Mouse (Mus musculus) heart, embryonic 11.5 days (tissue): Measurements from ENCODE around the gene Iars2. TPM values are rescaled to one million over a fixed set of nuclear protein-coding genes. Genes with fewer than 3 reads are reported as not detected.

ENCODE experiments used
- ATAC-seq: fragments of 200-750 bp; cut with Nextera tagmentation; replicated peaks from 2 replicates; pipeline ENCODE4 v1.8.0; 2017; ENCODE audit warnings: moderate library complexity; ENCODE audit not compliant: insufficient number of reproducible peaks, low FRiP score, low TSS enrichment
- H3K27ac ChIP-seq: fragments of 300-500 bp; sonication (generic); 2 replicates; pipeline ENCODE4 v1.5.1; 2014; ENCODE audit warnings: mild to moderate bottlenecking, low read depth, low read length
- H3K27me3 ChIP-seq: fragments of 300-500 bp; sonication (generic); 2 replicates; pipeline ENCODE4 v1.6.1; 2014; ENCODE audit warnings: mild to moderate bottlenecking, low read length, mixed read lengths; ENCODE audit not compliant: control insufficient read depth, insufficient read depth
- H3K36me3 ChIP-seq: fragments of 300-500 bp; sonication (generic); 2 replicates; pipeline ENCODE4 v1.6.1; 2014; ENCODE audit warnings: mild to moderate bottlenecking, low read length, moderate library complexity, mixed read lengths; ENCODE audit not compliant: control insufficient read depth, insufficient read depth
- H3K4me1 ChIP-seq: fragments of 300-500 bp; sonication (generic); 2 replicates; pipeline ENCODE4 v1.6.1; 2014; ENCODE audit warnings: low read length; ENCODE audit not compliant: control insufficient read depth, insufficient read depth
- H3K4me2 ChIP-seq: fragments of 300-500 bp; sonication (generic); 2 replicates; pipeline ENCODE4 v1.6.1; 2014; ENCODE audit warnings: mild to moderate bottlenecking, moderate library complexity
- H3K4me3 ChIP-seq: fragments of 300-500 bp; sonication (generic); 2 replicates; pipeline ENCODE4 v1.5.1; 2014; ENCODE audit warnings: low read depth, low read length
- H3K9ac ChIP-seq: fragments of 300-500 bp; sonication (generic); 2 replicates; pipeline ENCODE4 v1.6.1; 2014; ENCODE audit warnings: mild to moderate bottlenecking, low read depth, low read length, moderate library complexity
- H3K9me3 ChIP-seq: fragments of 300-500 bp; sonication (generic); replicated peaks from 2 replicates; pipeline ENCODE4 v1.6.1; 2016; ENCODE audit warnings: low read length; ENCODE audit not compliant: control insufficient read depth
- WGBS: fragments of 180-500 bp; shearing (Covaris S2); extraction: QIAGEN DNeasy Blood & Tissue Kit; methylation state at CpG from one replicate; pipeline ENCODE4 v1.1.7; 2014; ENCODE audit not compliant: insufficient replicate concordance; 5-methylcytosine and 5-hydroxymethylcytosine counted together
- polyA plus RNA-seq: library from polyadenylated mRNA; unstranded; fragments of >200 nt; fragmentation: Nextera tagmentation; extraction: Ambion mirVana; gene quantifications from 2 replicates; pipeline ENCODE4 v1.2.1, GENCODE M21; 2014

Gene Iars2
- 34.9 and 44.0 TPM in 2 replicates for polyA plus RNA-seq

GRCm38 (mm10) chr1:185328721-185329610 lies at the start of gene Iars2:
Iars2 (minus strand) TSS chr1:185329396.
- peak; percentile 91 for ATAC-seq
- Histone ChIP-seq H3K4me3 (peak within 1 kb of the TSS; percentile 86), H3K9me3 (no peaks in the 10 kb centered on the region), H3K9ac (peak within 1 kb of the TSS; percentile 88), H3K27ac (peak within 1 kb of the TSS; percentile 97), H3K36me3 (peaks cover 9% of the 10 kb centered on the region), H3K4me2 (peak within 1 kb of the TSS; percentile 65), H3K27me3 (no peaks in the 10 kb centered on the region), H3K4me1 (peaks cover 10% of the 10 kb centered on the region)
- WGBS: under 1% methylated on average over 76 of the region's 76 CpGs

DNA sequence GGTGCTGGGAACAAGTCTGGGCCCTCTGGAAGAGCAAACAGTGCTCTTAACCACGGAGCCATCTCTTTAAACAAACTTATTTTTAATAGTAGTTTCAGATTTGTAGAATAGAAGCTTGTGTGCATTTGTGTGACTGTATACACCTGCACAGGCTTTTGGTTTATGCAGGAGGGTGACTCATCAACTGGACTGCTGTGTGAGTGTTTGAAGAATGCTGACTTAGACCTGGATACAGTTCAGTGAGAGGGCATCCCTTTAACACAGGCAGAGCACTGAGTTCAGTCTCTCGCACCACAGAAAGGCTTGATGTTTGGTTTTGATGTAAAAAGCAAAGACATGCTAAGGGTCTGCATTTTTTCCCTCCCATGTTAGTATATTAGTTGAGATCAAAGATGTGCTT lies 48.2 kb upstream of the Iars2 start:
- H3K27ac ChIP-seq: no peak overlapping the region
- no peaks in the 10 kb centered on the region for H3K4me1 ChIP-seq
- no peak for ATAC-seq
- no peak overlapping the region for H3K9ac ChIP-seq
- H3K4me3 ChIP-seq: no peak overlapping the region
- no peak overlapping the region for H3K4me2 ChIP-seq
- H3K27me3 ChIP-seq: no peaks in the 10 kb centered on the region
- 89% methylated on average over 2 of the region's 2 CpGs for WGBS
- H3K36me3 ChIP-seq: peaks cover 32% of the 10 kb centered on the region
- no peaks in the 10 kb centered on the region for H3K9me3 ChIP-seq

DNA sequence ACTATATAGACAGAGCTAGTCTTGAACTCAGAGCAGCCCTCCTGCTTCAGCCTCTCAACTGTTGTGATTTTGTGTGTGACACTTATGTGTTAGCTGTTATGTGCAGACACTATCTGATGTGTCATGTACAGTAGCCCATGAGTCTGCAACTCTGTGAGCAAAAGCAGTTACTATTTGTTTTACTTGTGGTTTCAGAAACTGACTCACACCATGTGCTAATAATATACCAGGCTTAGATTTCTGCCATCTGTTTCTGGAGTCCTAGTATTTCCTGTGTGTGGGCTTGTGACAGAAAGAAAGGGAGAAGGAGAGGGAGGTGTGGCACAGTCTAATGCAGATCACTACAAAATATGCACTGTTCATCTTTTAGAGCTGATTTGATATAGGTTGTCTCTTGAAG lies 47.2 kb upstream of the Iars2 start:
- ATAC-seq: no peak
- Histone ChIP-seq H3K27ac (no peak overlapping the region), H3K4me1 (no peaks in the 10 kb centered on the region), H3K36me3 (peaks cover 26% of the 10 kb centered on the region), H3K27me3 (no peaks in the 10 kb centered on the region), H3K9ac (no peak overlapping the region), H3K9me3 (no peaks in the 10 kb centered on the region), H3K4me3 (no peak overlapping the region), H3K4me2 (no peak overlapping the region)

DNA sequence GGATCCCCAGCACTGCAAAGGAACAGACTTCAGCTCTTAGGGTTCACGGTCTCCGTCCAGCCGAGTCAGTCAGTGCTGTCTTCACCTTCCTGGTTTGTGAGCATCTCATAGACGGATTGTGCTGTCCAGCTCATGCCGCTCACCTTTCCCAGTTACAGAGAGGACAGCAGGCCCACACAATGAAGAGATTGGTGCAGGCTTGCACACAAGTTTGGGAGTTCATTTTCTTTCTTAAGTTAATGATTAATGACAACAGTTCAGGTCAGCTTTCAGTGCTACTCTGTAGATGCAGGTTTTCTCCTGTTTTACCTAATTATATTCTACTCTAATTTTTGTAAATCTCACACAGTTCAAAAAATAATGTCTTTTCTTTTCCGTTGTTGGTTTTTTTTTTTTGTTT lies 40.8 kb upstream of the Iars2 start:
- no peak for ATAC-seq
- Histone ChIP-seq H3K36me3 (peaks cover 18% of the 10 kb centered on the region), H3K4me3 (no peak overlapping the region), H3K9me3 (no peaks in the 10 kb centered on the region), H3K27me3 (no peaks in the 10 kb centered on the region), H3K4me2 (no peak overlapping the region), H3K4me1 (peaks cover 3% of the 10 kb centered on the region; the same call in 1 of the 2 replicates), H3K27ac (no peak overlapping the region), H3K9ac (no peak overlapping the region)
- WGBS: 93% methylated on average over 6 of the region's 6 CpGs

DNA sequence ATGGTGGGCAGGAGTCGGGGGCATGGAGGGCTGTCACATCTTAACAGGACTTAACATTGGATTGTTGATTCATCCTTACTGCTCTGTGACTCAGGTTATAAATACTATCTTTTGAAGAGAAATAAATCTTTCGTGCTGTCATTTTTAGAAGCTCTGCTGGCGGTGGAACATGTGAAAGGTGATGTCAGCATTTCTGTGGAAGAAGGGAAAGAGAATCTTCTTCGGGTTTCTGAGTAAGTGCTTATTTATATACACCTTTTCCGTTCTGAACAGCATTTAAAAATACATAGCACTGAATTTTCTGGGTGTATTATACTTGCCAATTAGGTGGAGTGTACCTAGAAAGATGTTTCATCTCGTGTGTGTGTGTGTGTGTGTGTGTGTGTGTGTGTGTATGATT lies 38.2 kb upstream of the Iars2 start:
- Histone ChIP-seq H3K9ac (no peak overlapping the region), H3K9me3 (no peaks in the 10 kb centered on the region), H3K4me3 (no peak overlapping the region), H3K27ac (no peak overlapping the region), H3K4me1 (peaks cover 13% of the 10 kb centered on the region), H3K27me3 (no peaks in the 10 kb centered on the region), H3K36me3 (peaks cover 12% of the 10 kb centered on the region), H3K4me2 (no peak overlapping the region)
- no peak for ATAC-seq
- WGBS: 87% methylated on average over 6 of the region's 6 CpGs

DNA sequence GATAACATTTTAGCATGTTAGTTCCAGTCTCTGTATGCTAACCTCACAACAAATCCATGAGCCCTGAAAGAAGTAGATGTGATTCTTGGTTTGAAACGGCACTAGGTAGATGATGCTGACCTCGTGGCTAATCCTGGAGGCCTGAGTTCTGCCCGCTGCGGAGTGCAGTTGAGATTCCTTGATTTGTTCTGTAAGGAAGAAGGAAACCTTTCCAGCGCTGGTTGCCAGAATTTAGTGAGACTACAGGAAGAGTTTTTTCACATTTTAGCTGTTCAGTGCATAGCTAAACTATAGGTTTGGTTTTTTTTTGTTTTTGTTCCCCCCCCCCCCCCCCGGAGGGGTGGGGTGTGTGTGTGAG lies 35.0 kb upstream of the Iars2 start:
- H3K36me3 ChIP-seq: no peaks in the 10 kb centered on the region
- WGBS: 37% methylated on average over 6 of the region's 6 CpGs
- H3K9me3 ChIP-seq: no peaks in the 10 kb centered on the region
- H3K4me2 ChIP-seq: peak overlapping the region; percentile 81
- H3K4me3 ChIP-seq: peak overlapping the region; percentile 98
- peaks cover 13% of the 10 kb centered on the region for H3K4me1 ChIP-seq
- H3K27me3 ChIP-seq: no peaks in the 10 kb centered on the region
- peak overlapping the region; percentile 96 for H3K9ac ChIP-seq
- ATAC-seq: no peak
- peak overlapping the region; percentile 93; the same call in 1 of the 2 replicates for H3K27ac ChIP-seq

DNA sequence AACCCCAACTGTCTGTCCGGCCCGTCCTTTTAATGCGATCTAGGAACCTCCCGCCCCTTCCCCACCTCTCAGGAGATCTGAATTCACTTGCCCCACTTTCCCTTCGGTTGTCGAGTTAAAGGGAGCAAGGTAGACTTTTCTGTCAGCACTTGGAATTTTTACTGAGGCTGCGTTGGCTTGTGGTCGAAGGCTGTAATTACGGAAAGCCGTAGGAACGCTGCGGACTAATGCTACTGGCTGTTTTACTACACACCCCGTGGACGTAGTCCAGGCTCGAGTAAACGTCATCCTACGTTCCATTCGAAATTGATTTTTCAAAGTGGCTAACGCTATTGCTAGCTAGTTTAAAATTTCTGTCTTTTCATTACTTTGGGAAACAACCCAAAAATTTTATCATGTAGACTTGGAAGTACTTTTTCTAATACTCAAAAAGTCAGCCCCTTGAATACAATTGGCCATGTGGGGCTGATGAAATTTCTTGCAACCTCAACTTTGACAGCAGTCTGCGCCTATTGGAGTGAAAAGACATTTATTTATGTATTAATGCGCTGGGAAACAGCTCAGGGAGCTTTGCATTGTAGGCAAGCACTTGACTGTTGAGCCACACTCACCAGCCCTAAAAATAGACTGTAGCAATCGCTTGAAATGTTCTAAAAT lies 34.5 kb upstream of the Iars2 start:
- peaks cover 13% of the 10 kb centered on the region for H3K4me1 ChIP-seq
- ATAC-seq: peak; percentile 59; the same call in 1 of the 2 replicates
- no peaks in the 10 kb centered on the region for H3K36me3 ChIP-seq
- H3K4me2 ChIP-seq: peak overlapping the region; percentile 81
- 3% methylated on average over 22 of the region's 22 CpGs for WGBS
- peak overlapping the region; percentile 96 for H3K9ac ChIP-seq
- H3K27me3 ChIP-seq: no peaks in the 10 kb centered on the region
- H3K9me3 ChIP-seq: no peaks in the 10 kb centered on the region
- H3K4me3 ChIP-seq: peak overlapping the region; percentile 98
- peak overlapping the region; percentile 93 for H3K27ac ChIP-seq

DNA sequence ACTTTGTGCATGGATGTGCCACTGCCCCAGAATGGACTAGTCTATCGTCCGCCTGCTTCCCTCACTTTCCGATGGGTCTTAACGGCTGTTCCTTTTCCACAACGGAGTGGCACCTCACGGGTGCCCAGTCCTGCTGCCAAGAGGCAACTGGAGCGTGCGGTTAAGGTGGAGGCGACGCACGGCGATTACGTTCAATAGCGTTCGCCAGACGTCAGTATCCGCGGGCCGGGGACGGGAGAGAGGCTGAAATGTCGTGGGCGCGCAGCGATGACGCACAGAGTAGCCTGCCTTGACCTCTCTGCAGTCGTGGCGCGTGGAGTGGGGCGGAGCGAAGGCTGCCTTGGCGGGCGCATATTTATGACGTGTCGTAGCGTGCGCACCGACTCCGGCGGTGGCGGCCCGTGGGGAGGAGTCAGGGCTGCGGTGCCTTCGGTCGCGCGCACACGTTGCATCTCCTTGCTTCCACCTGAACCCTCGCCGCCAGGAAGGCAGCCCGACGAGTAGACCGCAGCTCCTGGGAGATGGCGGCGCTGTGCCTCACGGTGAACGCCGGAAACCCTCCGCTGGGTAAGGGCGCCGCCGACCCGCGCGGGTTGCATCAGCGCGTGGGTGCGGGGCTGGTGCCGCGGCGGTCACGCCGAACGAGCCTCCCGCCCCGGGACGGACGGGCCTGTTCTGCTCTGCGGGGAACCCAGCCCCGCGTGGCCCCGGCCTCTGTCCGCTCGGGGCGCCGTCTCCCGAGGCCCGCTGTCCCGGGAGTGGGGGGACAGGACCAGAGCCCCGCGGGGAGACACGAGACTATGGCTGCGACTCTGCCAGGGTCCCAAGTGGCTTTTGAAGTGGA lies 33.7 kb upstream of the Iars2 start, which contains the start of gene Eprs:
Gene Eprs (plus strand): TSS at position 368 of the 844 bp plus-strand sequence.
- peak within 1 kb of the TSS; percentile 96 for H3K9ac ChIP-seq
- H3K36me3 ChIP-seq: no peaks in the 10 kb centered on the region; the same call in 1 of the 2 replicates
- peak within 1 kb of the TSS; percentile 93 for H3K27ac ChIP-seq
- no peaks in the 10 kb centered on the region for H3K27me3 ChIP-seq
- ATAC-seq: peak; percentile 95
- WGBS: under 1% methylated on average over 84 of the region's 92 CpGs
- peaks cover 13% of the 10 kb centered on the region for H3K4me1 ChIP-seq
- H3K4me3 ChIP-seq: peak within 1 kb of the TSS; percentile 98
- peak within 1 kb of the TSS; percentile 81 for H3K4me2 ChIP-seq
- H3K9me3 ChIP-seq: no peaks in the 10 kb centered on the region
